Mouse (Mus musculus) cortical plate, adult 2 months (tissue): Measurements from ENCODE around the gene Clrn3.

Source experiments
- CTCF ChIP-seq: fragments of 200-500 bp; IDR thresholded peaks from 2 replicates; pipeline ENCODE4 v1.5.1; 2011; ENCODE audit warnings: mild to moderate bottlenecking, control low read depth, low read length; ENCODE audit not compliant: insufficient read depth; ENCODE audit errors: extremely low read depth
- POLR2A ChIP-seq: fragments of 200-500 bp; IDR thresholded peaks from 2 replicates; pipeline ENCODE4 v1.6.1; 2011; ENCODE audit warnings: mild to moderate bottlenecking, low read length, control low read depth; ENCODE audit not compliant: insufficient read depth; ENCODE audit errors: extremely low read depth

DNA sequence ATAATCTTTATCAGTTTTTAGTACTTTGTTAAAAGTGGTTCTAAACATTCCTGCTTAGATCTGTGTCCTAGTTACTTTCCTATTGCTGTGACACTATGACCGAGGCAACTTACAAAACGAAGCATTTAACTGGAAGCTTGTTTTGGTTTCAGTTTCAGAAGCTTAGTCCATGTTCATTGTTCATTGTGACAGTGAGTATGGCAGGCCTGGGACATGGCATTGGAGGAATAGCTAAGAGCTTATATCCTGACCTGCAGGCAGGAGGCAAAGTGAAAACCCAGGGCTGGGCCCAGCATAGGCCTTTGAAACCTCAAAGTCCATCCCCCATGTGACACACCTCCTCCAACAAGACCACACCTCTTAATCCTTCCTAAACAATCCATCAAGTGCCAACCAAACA lies 614 bp upstream of the Clrn3 start:
- no peak for TF ChIP-seq CTCF
- no peak for TF ChIP-seq POLR2A
